Mouse (Mus musculus): ENCODE measurements at regions not wholly inside any gene's neighbourhood (a gene's known extent, or its start where the extent isn't known, plus 50 kb on each side); places are given as distances from the start of the nearest gene placed in this dataset.

DNA sequence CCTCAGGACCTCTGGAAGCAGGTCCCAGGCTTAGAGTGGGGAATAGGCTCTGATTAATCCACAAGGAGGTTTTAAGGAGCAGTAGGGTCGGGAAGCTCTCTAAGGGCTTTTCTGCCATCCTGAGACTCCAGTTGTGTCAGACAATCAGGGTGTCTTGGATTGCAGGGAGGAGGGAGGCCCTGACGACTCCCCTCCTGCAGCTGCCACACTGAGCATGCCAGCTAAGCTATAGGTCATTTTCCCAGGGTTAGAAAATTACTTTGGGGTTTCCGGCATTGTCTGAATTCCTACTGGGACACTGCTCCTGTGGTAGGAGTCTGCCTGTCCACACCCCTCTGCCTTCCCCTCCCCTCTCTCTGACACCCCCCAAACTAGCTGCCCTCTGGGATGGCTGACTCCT lies 120.8 kb downstream of the Pja1 start:
- no peak for DNase-seq (ENCODE audit: low spot score in 2 of 2)

DNA sequence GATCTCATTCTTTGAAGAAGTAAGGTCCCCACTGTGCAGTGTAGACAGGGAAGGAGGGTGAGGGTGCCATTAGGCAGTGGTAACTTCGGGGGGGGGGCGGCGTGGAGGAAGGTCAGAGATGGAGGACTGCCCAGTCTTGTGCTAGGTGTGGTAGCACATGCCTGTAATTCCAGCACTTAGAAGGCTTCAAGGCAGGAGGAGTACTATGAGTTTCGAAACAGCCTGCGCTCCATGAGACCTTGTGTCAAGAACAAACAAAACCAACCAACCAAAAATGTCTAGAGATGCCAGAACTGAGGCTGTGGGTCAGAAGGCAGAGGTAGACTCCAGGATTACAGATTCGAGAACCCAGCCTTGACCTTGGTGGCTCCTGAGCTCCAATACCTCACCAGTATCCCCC lies 130.8 kb downstream of the Pja1 start:
- DNase-seq (ENCODE audit: low spot score in 2 of 2) = no peak

DNA sequence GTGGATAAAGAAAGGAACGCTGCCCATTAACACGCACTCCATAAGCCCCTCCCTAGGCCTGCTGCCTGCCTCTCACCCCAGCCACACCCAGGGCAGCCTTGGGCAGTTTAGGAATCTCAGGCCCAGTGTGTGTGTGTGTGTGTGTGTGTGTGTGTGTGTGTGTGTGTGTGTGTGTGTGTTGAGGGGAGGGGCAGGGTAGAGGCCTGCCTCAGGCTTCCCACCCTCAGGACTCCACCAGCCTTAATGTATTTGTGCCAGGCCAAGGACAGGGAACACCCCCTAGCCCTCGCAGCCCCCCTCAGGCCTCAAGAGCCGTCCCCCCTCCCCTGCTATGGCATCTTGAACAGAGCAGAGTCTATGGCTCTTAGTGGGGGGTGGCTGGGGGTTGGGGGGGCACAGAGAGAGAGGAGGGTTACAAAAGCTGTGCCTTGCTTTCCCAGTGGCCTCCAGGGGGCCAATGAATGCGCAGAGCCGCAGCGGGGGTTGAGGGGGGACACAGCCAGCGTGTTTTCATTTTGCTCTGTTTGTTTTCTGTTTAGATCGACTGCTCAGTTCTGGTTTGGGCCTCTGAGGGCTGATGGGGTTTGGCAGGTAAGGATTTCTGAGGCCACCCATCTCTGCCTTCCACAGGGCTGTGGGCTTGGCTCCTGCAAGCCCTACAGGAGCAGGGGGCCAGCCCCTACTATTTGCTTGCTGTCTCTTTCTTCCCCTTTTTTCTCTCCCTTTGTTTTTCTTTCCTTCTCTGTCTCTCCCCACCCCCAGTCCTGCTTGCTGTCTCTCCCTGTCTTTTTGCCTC lies 131.8 kb downstream of the Pja1 start:
- no peak for DNase-seq (ENCODE audit: low spot score in 2 of 2)

DNA sequence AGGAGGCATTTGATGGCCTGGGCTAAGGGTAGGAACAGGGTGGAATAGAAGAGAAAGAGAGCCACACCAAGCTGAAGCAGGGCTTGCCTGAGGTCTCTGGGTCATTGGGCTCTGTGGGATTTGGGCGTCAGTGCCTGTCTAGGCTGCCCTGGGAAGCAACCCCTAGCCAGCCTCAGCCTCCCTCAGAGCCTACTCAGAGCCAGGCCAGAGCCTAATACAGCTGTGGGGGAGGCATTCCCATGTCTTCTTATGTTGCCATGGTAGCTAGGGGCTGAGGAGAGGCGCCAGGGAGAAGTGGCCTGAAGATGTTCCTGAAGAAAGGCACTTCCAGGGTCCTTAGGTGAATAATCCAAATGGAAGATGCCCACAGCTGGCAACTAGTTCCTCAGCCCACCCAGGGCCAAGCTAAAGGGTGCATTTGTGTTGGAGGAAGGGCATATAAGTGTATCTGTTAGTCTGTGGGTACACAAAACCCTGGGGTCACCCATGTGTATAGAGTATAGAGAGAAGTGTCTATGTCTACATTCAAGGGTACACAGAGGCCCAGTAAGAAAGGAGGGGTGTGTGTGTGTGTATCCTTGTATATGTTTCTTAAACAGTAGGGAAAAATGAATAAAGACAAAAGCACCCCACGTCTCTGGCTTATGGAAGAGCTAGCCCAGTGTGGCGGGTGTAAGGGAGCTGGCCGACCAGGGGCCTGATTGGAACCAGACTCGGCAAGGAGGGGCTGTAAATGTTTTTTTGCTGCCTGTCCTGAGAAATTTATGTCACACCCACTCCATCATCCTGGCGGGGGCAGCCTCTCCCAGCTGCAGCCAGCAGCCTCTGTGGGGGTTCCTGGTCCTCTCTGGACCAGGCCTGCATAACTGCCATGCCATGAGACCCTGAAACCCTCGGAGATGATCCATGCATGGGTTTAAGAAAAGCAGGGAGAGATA lies 134.2 kb downstream of the Pja1 start:
- no peak for DNase-seq (ENCODE audit: low spot score in 2 of 2)

DNA sequence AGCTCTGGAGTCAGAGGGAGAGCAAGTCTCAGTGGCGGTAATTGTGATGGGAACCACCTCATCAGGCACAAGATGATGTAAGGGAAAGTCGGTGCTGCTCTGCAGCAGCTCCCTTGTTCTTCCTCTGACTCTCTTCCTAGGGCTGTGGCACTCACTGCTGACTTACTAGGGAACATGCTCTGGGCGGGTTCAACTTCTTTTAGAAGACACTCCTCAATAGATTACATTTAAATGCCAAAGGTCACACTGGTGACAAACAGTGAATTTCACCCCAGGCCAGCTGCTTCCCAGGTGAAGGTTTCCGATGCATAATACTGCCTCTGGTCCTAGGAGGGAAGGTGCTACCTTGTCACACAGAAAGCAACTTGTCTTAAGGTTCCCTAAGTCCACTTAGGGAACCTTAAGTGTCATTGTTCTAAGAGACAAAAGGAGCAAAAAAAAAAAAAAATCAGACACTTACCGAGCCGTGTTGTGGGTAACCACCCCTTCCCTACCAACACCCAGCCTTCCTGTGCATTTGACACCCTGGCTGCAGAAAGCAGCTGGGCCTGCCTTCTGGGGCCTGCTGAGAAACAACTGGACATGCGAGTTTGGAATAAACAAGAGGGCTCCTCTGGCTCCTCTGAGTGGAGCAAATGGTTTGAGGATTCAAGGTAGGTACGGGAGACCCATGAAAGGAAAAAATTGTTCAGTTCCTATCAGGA lies 135.0 kb downstream of the Pja1 start:
- no peak for DNase-seq (ENCODE audit: low spot score in 2 of 2)

DNA sequence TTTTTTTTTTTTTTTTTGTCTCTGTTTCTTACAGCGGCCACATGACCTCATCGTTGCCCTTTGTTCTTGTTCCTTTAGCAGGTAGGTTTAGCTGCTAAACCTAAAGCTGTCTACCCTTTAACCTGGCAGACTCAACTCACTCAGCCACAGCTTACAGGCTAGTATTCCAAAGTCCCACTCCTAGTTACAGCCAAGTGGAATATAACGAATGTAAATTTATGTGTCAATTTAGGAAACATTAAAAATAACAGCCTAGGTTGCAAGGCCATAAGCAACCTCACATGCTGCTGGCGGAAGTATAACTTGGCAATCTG lies 138.7 kb downstream of the Pja1 start:
- no peak for DNase-seq (ENCODE audit: low spot score in 2 of 2)

DNA sequence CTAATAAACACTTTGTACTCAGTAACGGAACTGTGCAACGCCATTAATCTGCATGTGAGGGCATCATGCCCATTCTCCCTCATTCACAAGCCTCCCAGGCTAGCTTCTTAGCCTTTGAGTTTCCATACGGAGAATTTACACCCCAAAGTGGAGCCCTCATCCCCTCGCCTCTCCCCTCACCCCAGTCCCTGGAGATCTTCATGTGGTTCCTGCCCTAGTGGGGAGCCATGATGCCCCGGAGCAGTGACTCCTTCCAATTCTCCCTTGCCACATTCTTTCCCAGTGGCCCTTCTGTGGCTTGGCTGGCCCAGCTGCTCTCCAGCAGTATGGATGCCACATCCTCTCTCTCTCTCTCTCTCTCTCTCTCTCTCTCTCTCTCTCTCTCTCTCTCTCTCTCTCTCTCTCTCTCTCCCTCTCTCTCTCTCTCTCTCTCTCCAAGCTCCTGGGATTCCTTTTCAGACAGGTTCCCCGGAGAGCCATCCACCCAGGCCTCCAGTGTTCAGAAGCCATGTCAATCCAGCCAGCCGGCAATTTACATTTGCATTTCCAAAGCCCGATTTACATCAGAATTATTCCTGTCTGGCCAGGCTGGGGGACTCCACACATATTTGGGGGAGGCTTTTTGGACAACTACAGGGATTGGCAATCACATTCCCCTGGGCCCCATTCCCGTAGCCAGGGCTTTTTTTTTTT lies 139.2 kb downstream of the Pja1 start:
- DNase-seq (ENCODE audit: low spot score in 2 of 2) = no peak

DNA sequence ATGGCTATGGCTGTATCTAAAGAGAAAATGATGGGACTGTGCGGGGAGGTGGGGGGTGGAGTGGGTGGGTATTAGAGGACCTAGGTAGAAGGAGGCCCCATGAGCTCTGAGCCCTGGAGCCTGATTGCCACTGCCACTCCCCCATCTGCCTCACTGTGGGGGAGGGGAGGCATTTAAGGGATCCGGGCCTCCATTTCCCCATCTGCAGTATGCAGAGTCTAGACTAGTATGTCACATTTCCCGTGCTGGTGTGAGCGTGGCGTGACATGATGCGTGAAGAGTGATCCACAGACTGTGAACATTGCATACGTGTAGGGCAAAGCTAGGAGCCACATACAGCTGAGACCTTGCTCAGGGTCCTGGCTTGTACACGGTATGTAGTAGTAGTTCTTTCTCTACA lies 140.7 kb downstream of the Pja1 start:
- no peak for DNase-seq (ENCODE audit: low spot score in 2 of 2)

DNA sequence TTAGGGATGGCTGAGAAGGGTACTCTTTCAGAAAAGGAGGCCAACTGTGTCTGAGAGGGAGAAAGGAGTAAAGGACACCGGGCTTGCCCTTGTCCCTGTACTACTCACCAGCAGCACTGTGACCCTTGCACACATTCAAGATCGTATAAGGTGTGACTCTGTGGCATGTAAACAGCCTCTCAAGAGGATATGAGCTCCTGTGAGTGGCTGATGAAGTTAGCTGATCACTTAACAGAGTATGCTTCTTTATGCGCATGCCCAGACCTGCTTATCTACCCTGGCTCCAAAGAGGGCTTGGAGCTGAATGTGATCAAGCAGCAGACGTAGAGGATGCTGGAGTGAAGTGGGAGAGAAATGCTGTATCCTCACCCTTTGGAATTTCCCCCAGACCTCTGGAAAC lies 142.5 kb downstream of the Pja1 start:
- DNase-seq (ENCODE audit: low spot score in 2 of 2) = no peak

DNA sequence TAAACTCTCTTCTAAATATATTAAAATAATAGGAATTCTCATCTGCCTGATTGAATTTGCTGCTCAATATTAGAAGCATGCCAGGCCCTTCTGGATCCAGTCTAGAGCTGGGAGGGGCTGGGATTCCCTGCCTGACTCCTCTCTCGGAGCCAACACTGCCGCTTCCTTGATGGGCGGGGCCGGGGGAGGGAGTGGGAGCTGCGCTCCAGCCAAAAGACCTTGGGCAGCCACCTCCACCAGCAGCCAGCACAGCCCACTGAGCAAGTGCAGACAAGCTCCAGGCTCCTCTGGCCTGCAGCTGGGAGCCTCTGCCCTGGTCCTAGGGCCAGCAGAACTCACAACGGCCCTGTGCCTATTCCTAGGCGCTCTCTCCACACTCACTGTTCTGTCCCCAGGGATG lies 144.9 kb downstream of the Pja1 start:
- DNase-seq (ENCODE audit: low spot score in 2 of 2) = no peak

DNA sequence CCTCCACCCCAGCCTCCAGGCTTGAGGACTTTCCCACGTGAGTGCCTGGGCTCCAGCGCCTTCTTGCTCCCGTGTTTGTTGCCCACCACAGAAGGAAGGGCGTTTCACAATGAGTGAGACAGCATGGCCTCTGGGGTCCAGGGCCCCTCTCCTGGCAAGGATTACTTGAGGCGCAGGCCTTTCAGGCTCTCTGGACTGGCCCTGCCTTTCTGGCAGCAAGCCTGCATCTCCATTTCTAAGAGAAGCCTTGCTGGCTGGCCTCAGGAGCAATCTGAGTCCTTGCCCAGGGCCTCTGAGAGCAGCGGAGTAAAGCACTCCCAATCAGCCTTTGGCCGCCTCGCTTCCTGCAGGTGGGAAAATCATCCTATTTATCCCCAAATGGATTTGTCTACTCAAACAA lies 145.6 kb downstream of the Pja1 start:
- DNase-seq (ENCODE audit: low spot score in 2 of 2) = peak in 1 of 2 experiments; percentile 4

DNA sequence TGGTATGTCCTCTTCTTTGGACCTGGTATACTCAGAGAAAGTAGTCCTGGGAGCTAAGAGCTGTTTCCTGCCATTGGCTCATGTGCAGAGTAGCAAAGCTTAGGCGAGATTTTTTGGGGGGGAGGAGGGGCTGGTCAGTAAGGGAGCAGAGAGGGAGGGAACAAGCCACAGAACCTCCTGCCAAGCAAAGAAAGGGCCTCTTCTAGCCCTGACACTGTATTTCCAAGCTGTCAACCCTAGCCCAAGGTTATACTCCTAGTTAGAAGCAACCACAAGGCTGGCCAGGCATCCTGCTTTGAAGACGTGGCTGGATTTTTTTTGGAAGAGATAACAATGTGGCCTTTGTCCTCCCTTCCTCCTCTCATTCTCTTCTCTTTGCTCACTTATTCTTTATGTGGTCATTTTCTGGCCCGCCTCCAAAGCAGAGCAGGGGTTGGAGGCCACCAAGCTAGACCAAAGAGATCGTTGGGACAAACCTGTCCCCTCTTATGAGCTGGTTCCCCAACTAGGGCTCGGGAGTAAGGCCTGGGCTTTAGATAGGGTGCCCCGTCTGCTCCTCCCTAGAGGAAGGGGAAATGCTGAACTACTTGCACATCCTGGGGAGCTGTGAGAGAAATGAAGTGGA lies 146.4 kb downstream of the Pja1 start:
- DNase-seq (ENCODE audit: low spot score in 2 of 2) = no peak

DNA sequence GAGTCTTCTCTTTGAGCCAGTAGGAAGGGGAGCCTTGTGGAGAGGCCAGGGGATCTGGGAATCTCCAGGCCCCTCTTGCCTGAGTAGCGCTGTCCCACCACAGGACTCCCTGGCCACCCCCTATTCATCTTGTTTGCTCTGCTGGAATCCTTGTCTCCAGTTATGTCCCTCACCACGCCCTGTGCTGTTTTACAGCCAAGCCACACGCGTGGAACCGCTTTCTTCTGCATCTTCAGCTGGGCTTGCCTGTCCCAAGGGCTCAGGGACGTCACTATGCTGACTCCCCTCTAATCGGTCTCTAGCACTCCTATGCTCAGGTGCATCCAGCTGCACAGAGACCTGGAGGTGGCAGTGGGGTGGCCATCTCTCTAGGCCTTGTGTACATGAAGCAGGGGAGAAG lies 151.3 kb downstream of the Pja1 start:
- DNase-seq (ENCODE audit: low spot score in 2 of 2) = no peak

DNA sequence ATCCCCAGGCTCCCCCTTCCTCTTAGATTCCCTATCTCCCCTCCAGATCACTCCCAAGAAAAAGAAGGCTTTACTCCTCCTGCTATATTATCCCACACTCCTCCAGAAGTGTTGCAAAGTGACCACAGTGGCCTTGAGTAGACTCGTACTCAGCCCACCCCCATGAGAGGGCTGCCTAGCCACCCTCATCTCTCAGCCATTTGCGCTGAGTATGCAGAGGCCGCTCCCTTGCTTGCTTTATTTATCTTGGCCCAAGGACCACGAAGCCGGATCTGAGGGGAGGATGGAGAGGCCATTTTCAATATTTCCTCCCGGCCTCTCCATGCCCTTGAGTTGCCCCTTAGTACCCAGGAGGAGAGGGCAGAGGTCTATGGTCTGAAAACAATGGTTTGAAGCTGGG lies 151.9 kb downstream of the Pja1 start:
- DNase-seq (ENCODE audit: low spot score in 2 of 2) = no peak

DNA sequence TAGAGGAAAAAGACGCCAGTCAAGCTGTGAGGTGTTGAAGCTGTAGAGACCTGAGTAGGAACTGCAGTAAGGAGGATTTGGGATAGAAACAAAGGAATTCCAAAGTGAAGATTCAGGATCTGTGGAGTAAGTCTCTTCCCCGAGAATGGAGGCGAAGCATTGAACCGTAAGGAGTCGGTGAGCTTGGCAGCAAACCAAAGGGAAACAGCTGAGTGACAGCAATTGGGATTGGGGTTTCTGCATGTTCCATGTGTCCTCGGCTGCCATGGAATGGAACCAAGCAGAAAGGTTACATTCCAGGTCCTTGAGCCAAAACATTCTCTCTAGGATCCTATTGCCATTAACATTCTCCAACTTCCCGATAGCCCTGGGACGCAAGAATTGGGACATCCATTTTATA lies 152.9 kb downstream of the Pja1 start:
- DNase-seq (ENCODE audit: low spot score in 2 of 2) = no peak

DNA sequence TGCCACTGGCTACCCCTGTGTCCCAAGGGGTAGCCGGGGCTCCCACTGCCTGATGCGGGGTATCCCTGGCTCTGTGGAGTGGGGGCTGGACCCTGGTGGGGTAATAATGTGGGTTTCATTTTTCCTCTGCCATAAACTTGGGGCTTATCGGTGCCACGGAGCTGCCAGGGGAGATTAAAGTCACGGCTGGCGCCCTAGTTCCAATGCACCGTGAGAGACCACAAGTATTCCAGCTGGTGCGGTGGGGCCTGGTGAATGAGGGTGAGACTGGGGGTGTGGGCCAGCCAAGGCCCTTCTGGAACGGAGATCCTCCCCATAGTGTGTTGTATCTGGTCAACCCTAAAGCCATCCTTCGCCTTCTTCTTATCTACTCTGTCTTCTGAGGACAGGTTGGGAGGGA lies 153.3 kb downstream of the Pja1 start:
- no peak for DNase-seq (ENCODE audit: low spot score in 2 of 2)

DNA sequence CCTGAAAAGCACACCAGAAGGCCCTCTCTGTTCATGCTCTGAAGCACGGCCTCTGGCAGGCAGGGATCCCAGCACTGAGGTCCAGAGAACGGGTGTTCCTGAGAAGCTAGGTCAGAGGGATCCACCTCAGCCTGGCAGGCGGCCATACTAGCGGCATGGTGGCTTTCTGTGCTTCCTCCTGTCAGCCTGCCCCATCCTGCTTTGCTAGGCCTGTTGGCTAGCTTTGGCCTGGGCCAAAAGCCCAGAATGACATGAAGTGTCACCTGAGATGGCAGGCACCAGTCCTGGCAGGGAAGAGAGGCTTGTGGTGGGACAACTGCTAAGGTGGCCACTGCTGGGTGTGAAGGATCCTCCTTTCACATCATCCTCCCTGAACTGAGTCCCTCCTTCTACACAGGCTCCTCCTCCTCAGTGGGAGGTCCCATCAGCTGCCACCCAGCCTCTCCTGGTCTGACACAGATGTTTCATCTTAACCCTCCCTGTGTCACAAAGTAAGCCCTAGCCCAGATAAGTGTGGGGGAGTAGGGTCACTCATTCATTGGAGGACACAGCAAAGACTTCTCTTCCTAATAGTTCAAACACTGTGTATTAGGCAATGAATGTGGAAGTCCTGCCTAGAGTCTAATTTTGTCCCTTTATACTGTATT lies 154.5 kb downstream of the Pja1 start:
- no peak for DNase-seq (ENCODE audit: low spot score in 2 of 2)

DNA sequence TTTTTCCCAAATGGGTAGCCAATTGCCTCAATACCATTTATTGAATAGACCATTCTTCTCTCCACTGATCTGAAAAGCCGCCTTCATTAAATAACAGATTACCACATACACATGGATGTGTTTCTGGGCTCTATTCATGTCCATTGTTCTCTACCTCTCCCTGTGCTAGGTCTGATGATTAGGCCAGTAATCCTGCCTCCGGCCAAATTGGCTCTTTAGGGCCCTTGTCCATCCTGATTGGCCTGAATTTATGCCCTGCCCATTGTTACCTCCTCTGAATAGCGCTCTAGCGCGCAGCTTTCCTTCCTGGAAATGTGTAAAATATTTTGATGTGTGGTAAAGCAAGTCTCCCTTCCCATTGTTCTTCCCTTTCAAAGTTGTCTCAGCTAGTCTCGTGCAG lies 163.2 kb downstream of the Efnb1 start:
- DNase-seq (ENCODE audit: low spot score in 2 of 2) = no peak

DNA sequence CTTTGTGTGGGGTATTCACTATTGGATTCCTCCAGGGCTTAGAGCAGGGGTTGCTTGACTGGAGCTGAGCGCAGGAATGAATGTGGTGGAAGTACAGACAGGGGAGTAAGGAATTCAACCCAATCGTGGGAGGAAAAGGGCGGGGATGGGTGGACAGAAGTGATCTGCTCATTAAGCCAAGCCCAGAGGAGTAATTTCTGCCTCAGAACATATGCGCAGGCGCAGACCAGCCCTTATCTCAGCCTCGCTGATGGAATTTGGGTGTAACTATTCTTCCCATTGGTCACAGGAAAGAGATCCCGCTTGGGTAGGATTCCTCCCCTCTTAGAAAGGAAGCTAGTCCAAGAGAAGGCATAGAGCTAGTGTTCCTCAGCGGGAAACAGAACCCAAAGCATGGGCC lies 158.8 kb downstream of the Efnb1 start:
- DNase-seq (ENCODE audit: low spot score in 2 of 2) = no peak

DNA sequence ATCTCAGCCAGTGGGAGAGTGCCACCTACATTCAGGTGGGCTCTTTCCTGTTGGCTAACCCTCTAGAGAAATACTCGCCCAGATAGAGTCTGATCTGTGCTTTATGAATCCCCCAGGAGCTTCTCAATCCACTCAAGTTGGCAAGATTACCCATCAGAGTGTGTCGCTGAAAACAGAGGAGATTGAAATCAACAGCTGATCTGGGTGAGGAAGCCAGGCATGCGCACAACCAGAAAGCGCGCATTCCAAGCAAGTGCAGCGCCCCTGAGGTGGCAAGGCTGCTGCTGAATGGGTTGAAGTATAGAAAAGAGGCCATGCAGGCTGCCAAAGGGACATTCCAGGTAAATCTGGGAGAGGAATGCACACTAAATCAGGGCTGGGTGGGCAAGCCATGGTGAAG lies 158.0 kb downstream of the Efnb1 start:
- DNase-seq (ENCODE audit: low spot score in 2 of 2) = no peak

DNA sequence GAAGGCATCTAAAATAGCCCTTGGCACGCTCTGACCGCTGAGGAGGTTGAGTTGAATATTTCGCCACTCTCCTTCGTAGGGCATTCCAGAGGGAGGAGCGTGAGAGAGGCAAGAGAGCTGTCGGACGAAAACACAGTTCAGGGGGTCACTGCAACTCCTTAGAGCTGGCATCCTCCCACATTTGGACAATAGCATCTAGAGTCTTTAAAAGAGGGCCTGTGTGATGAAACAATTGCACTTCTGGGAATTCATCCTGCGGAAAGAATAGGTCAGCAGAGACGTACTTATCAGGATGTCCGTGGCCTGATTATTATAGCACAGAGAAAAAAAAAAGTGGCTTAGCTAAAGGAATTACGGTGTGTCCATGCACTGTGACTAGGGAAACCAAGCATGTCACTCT lies 156.8 kb downstream of the Efnb1 start:
- DNase-seq (ENCODE audit: low spot score in 2 of 2) = no peak

All from layer of hippocampus, adult 8-10 months (tissue).